Mouse (Mus musculus) stomach, postnatal 0 days (tissue): ENCODE data around the gene Esrrg.

Experiments used
- CTCF ChIP-seq: IDR thresholded peaks from 2 replicates; pipeline ENCODE4 v1.5.1; 2016; ENCODE audit warnings: antibody characterized with exemption, low read depth, mild to moderate bottlenecking, moderate library complexity
- EP300 ChIP-seq: optimal IDR thresholded peaks from 2 replicates; pipeline ENCODE3; 2016; ENCODE audit warnings: antibody characterized with exemption

- TF ChIP-seq CTCF (no peak), EP300 (no peak)
Observed at GRCm38 (mm10) chr1:187684519-187684918, 75.9 kb downstream of the Esrrg start.
